In the genomic region with DNA sequence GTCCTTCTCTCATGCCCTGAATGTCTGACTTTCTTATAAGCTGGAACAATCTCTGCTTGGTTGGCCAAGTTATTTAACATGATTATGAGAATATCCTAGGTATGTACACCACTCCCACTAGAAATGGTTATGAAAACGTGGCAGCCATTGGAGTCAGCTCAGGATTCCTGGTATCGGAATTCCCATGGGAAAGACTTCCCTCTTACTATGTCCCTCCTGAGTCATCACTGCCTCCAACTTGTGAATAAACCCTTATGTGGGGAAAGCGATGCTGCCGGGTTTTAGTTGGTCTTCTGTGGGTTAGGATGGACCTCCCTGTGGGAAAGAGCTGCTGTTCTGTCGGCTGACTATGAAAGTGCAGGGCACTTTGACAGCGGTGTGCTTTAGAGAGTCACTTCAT, we compare ENCODE assay signal across 29 mouse cellular contexts. TPM values are rescaled to one million over a fixed set of nuclear protein-coding genes. Genes with fewer than 3 reads are reported as not detected.
"Had no signal": no experiment of that assay in that cellular context is flagged by ENCODE, and none has a peak within 500 bp of the region (broad histone marks: within the 10 kb centered on the region; RNA-seq: fewer than 3 reads in every experiment).

No protein-coding gene starts in this region.

- DNase-seq: gastrocnemius, postnatal 10 days; gastrocnemius, postnatal 25 days; heart, adult 18-20 months; heart, postnatal 10 days; heart, postnatal 4 days; kidney, adult 18-20 months; kidney, adult 8-10 months; kidney, postnatal 10 days; kidney, postnatal 25 days; kidney, postnatal 4 days; layer of hippocampus, postnatal 36 days; left cerebral cortex, postnatal 4 days; liver, embryonic 13.5 days had no signal

- H3K4me1 ChIP-seq: intestine, embryonic 15.5 days; liver, embryonic 13.5 days had no signal

- H3K4me2 ChIP-seq: heart, embryonic 12.5 days; hindbrain, embryonic 12.5 days; hindbrain, embryonic 14.5 days; intestine, embryonic 15.5 days; limb, embryonic 13.5 days; limb, embryonic 15.5 days; liver, embryonic 13.5 days had no signal

- H3K36me3 ChIP-seq: heart, embryonic 10.5 days; heart, embryonic 12.5 days; hindbrain, embryonic 10.5 days; hindbrain, embryonic 12.5 days; intestine, embryonic 15.5 days; limb, embryonic 13.5 days; limb, embryonic 15.5 days had no signal

- H3K9ac ChIP-seq: heart, embryonic 12.5 days; hindbrain, embryonic 12.5 days; hindbrain, embryonic 14.5 days; intestine, embryonic 15.5 days; limb, embryonic 13.5 days; limb, embryonic 15.5 days; liver, embryonic 13.5 days had no signal

- H3K27ac ChIP-seq: heart, embryonic 10.5 days; hindbrain, embryonic 10.5 days; hindbrain, embryonic 12.5 days; hindbrain, embryonic 14.5 days; intestine, embryonic 15.5 days; layer of hippocampus, adult 2 months; limb, embryonic 13.5 days; limb, embryonic 15.5 days; liver, embryonic 13.5 days had no signal

- ATAC-seq: hindbrain, embryonic 16.5 days; inflammation-experienced regulatory T-cells, adult 6 months; intestine, embryonic 15.5 days; intestine, postnatal 0 days had no signal

- H3K9me3 ChIP-seq: heart, embryonic 10.5 days; heart, embryonic 12.5 days; hindbrain, embryonic 10.5 days; hindbrain, embryonic 12.5 days; intestine, embryonic 15.5 days; limb, embryonic 13.5 days; limb, embryonic 15.5 days; liver, embryonic 13.5 days had no signal

- H3K4me3 ChIP-seq: heart, embryonic 10.5 days; heart, embryonic 12.5 days; hindbrain, embryonic 10.5 days; hindbrain, embryonic 12.5 days; intestine, embryonic 15.5 days; layer of hippocampus, adult 2 months; limb, embryonic 13.5 days; limb, embryonic 15.5 days; liver, embryonic 13.5 days had no signal

- H3K27me3 ChIP-seq: heart, embryonic 12.5 days; hindbrain, embryonic 12.5 days; intestine, embryonic 15.5 days; limb, embryonic 13.5 days; limb, embryonic 15.5 days; liver, embryonic 13.5 days had no signal

RNA-seq across cellular contexts. Expression of a gene that starts 57.0 kb away (rescaled TPM):
- total RNA-seq: left cerebral cortex, adult 18-20 months; liver, adult 2 months had no signal
- polyA plus RNA-seq: kidney, embryonic 14.5 days; limb, embryonic 11.5 days; limb, embryonic 13.5 days; limb, embryonic 15.5 days; liver, adult 2 months; liver, embryonic 13.5 days had no signal
